Mouse (Mus musculus) heart, postnatal 25 days (tissue): ENCODE data around the gene Dexi. TPM values are rescaled to one million over a fixed set of nuclear protein-coding genes. Genes with fewer than 3 reads are reported as not detected.

ENCODE experiments used
- DNase-seq: peaks from one replicate; pipeline ENCODE4 v3.0.0; 2022; ENCODE audit warnings: low spot score
- intact Hi-C: fragments of 180-260 bp; cut with DNase I; formaldehyde crosslinking; loops from one replicate; pipeline ENCODE4 v1.15.1; 2025
- total RNA-seq, 2 experiments: library from RNA; stranded (reverse); gene quantifications; 2 replicates each; pipeline ENCODE4 v1.2.3; 2021

Dexi gene
- total RNA-seq, 2 experiments from 2014 or later = 34.6 to 37.4 TPM

- no peak for DNase-seq
- intact Hi-C loops = no loop called here
Observed at GRCm38 (mm10) chr16:10471950-10472349, 70.9 kb downstream of the Dexi start.

- intact Hi-C loops = no loop called here
- DNase-seq = no peak
Observed at GRCm38 (mm10) chr16:10468201-10468600, 74.7 kb downstream of the Dexi start.

- intact Hi-C loops = no loop called here
- no peak for DNase-seq
Observed at GRCm38 (mm10) chr16:10467391-10468107, 75.3 kb downstream of the Dexi start.

- intact Hi-C loops = no loop called here
- DNase-seq = no peak
Observed at GRCm38 (mm10) chr16:10465011-10465681, 77.7 kb downstream of the Dexi start.

GRCm38 (mm10) chr16:10461178-10461577 is 81.7 kb downstream of the Dexi start:
- intact Hi-C loops = no loop called here
- no peak for DNase-seq

- no peak for DNase-seq
- intact Hi-C loops = no loop called here
Observed at GRCm38 (mm10) chr16:10460188-10460587, 82.7 kb downstream of the Dexi start.

GRCm38 (mm10) chr16:10454583-10454974 is 88.3 kb downstream of the Dexi start:
- no peak for DNase-seq
- intact Hi-C loops = no loop called here

GRCm38 (mm10) chr16:10453872-10454582 is 88.8 kb downstream of the Dexi start:
- DNase-seq = no peak
- intact Hi-C loops = no loop called here

Other genes starting within 250 kb of the Dexi start
- gene Emp2, start 229.1 kb downstream of the Dexi start, total RNA-seq = 10 to 100 TPM; 38.4 to 44.1 TPM
- not detected for gene Tekt5, start 147.6 kb downstream of the Dexi start, total RNA-seq
- gene Nubp1, start 131.1 kb downstream of the Dexi start, total RNA-seq = 10 to 100 TPM in 1 of 2 experiments, 1 to 10 TPM in 1; 9.4 to 10.5 TPM
- gene Tvp23a, start 95.7 kb downstream of the Dexi start, total RNA-seq = under 1 TPM; 0.23 to 0.31 TPM
- under 1 TPM; 0.52 to 0.64 TPM for gene Ciita, start 63.0 kb downstream of the Dexi start, total RNA-seq
- gene Clec16a, start 2.3 kb upstream of the Dexi start, total RNA-seq = 10 to 100 TPM; 55.1 to 56.0 TPM
- under 1 TPM; 0.45 to 0.62 TPM for gene Socs1, start 242.5 kb upstream of the Dexi start, total RNA-seq
- not detected for gene Tnp2, start 245.6 kb upstream of the Dexi start, total RNA-seq
- gene Prm3, start 247.9 kb upstream of the Dexi start, total RNA-seq = not detected